Mouse (Mus musculus) brain, embryonic 14.5 days (tissue): ENCODE data around the gene Rgs19. TPM values are rescaled to one million over a fixed set of nuclear protein-coding genes. Genes with fewer than 3 reads are reported as not detected.

Source experiments
- DNase-seq: peaks from one replicate; pipeline ENCODE4 v3.0.0-alpha.2; 2011; ENCODE audit warnings: low read depth
- CTCF ChIP-seq: fragments of 200-500 bp; IDR thresholded peaks from 2 replicates; pipeline ENCODE4 v1.5.1; 2012; ENCODE audit warnings: inconsistent platforms, mild to moderate bottlenecking, moderate library complexity, borderline replicate concordance; ENCODE audit not compliant: insufficient read depth, insufficient read length; ENCODE audit errors: extremely low read depth
- POLR2A ChIP-seq: fragments of 200-500 bp; IDR thresholded peaks from 2 replicates; pipeline ENCODE4 v1.6.1; 2012; ENCODE audit warnings: mild to moderate bottlenecking, inconsistent platforms, borderline replicate concordance; ENCODE audit not compliant: poor library complexity, insufficient read depth, insufficient read length, severe bottlenecking; ENCODE audit errors: extremely low read depth
- polyA plus RNA-seq: library from polyadenylated mRNA; depleted of rRNA; stranded (reverse); fragments of >200 nt; gene quantifications from 2 replicates; pipeline ENCODE4 v1.2.3, GENCODE M21; 2012; rRNA removed

Rgs19 gene
- polyA plus RNA-seq, 1 experiment = 75.9 TPM

- peak; percentile 69 for DNase-seq
- TF ChIP-seq POLR2A = no peak
- peak; percentile 74 for TF ChIP-seq CTCF
These were observed 34.1 kb downstream of the Rgs19 start for GRCm38 (mm10) chr2:181659609-181660055.

DNA sequence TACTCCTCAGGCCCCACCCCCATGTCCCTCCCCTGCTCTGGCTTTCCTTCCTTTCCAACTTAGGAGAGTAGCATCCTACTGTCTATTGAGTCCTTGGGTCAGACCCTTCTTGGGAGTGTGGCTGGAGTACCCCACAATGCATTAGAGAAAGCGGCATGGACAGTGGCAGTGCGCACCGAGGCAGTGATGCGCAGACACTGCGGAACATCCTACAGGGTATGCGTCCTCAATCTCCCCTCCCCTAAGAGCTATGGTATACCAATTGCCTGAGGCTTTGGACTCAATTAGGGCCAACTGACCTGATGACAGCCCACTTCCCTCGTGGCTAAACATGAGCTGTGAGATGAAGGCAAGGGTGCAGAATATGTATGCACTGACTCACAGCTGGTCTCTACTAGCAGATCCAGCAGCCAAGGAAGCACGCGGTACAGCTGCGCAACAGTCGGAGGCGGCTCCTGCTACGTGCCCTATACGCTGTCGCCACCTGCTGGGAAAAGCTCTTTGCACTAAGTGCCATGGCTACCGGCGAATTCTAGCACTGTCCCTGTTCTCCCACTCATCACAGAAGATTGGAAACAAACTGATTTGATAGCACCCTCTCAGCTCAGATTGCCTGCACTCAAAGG, 34.7 kb downstream of the Rgs19 start:
- DNase-seq = peak; percentile 32
- peak; percentile 27; the same call in 1 of the 2 replicates for TF ChIP-seq CTCF
- no peak for TF ChIP-seq POLR2A

- TF ChIP-seq CTCF (no peak), POLR2A (no peak)
- no peak for DNase-seq
These were observed 35.2 kb downstream of the Rgs19 start for GRCm38 (mm10) chr2:181658528-181658927.

GRCm38 (mm10) chr2:181657441-181657840, 36.3 kb downstream of the Rgs19 start:
- no peak for TF ChIP-seq CTCF
- no peak for TF ChIP-seq POLR2A
- DNase-seq = no peak

GRCm38 (mm10) chr2:181656734-181657133, 37.0 kb downstream of the Rgs19 start, which contains the start of gene Gm29797:
TSS of gene Gm29797 (plus strand) at chr2:181657034.
- no peak for TF ChIP-seq POLR2A
- no peak for TF ChIP-seq CTCF
- DNase-seq = no peak

- TF ChIP-seq CTCF (no peak), POLR2A (no peak)
- DNase-seq = no peak
These were observed 40.3 kb downstream of the Rgs19 start for GRCm38 (mm10) chr2:181653523-181653922.

GRCm38 (mm10) chr2:181653065-181653464, 40.7 kb downstream of the Rgs19 start:
- no peak for TF ChIP-seq POLR2A
- TF ChIP-seq CTCF = no peak
- no peak for DNase-seq

GRCm38 (mm10) chr2:181648926-181649325, 44.9 kb downstream of the Rgs19 start:
- TF ChIP-seq CTCF = no peak
- TF ChIP-seq POLR2A = no peak
- peak; percentile 9 for DNase-seq

DNA sequence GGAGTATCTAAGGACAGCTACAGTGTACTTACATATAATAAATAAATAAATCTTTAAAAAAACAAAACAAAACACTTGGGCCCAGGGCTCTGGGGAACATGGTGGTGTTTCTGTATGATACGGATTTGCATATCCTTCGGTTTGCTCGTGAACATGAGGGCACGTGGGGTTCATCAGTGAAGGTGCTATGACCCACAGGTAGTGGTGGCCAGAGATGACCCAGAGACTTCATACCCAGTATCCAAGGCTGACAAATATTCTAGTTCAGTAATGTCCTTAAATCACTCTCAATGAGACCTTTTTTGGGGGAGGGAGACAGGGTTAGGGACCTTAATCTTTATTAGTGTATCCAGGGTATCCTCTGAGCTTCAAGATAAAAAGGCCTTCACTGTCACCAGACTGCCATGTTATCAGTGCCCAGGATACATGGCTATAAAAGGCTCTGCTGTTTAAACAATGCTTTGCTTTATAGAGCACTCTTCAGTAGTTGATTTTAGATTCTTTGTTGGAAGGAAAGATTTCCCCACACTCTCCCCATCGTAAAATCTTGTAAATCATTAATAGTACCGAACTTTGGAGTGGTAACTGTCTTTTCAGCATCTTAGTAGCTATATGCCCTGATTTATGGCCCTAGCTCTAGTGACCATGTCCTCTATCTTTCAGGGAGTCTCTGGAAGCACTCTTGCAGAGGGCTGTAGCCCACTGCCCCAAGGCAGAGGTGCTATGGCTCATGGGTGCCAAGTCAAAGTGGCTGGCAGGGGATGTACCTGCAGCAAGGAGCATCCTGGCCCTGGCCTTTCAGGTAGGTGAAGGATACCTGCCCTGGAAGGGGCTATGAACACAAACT, 46.9 kb downstream of the Rgs19 start:
- TF ChIP-seq POLR2A (no peak), CTCF (no peak)

GRCm38 (mm10) chr2:181645666-181646065, 48.1 kb downstream of the Rgs19 start:
- no peak for TF ChIP-seq POLR2A
- TF ChIP-seq CTCF = no peak

More for the DNA sequence above, 46.9 kb downstream of the Rgs19 start:
- DNase-seq = no peak

GRCm38 (mm10) chr2:181644361-181644760, 49.4 kb downstream of the Rgs19 start:
- TF ChIP-seq CTCF (peak; percentile 67; the same call in 1 of the 2 replicates), POLR2A (no peak)
- DNase-seq = peak; percentile 69

More at GRCm38 (mm10) chr2:181645666-181646065, 48.1 kb downstream of the Rgs19 start:
- DNase-seq = no peak

Other genes with a start within 250 kb of the Rgs19 start
- gene Zbtb46, start 234.6 kb downstream of the Rgs19 start, polyA plus RNA-seq = 12.1 and 18.4 TPM in 2 replicates
- not detected in 2 replicates for gene Abhd16b, start 200.8 kb downstream of the Rgs19 start, polyA plus RNA-seq
- gene Tpd52l2, start 196.8 kb downstream of the Rgs19 start, polyA plus RNA-seq = 94.9 and 118 TPM in 2 replicates
- gene Dnajc5, start 173.5 kb downstream of the Rgs19 start, polyA plus RNA-seq = 152 and 190 TPM in 2 replicates
- gene Uckl1, start 109.1 kb downstream of the Rgs19 start, polyA plus RNA-seq = 125 and 204 TPM in 2 replicates
- 30.9 and 44.4 TPM in 2 replicates for gene Prpf6, start 102.1 kb downstream of the Rgs19 start, polyA plus RNA-seq
- gene Zfp512b, start 101.2 kb downstream of the Rgs19 start, polyA plus RNA-seq = 105 and 142 TPM in 2 replicates
- gene Samd10, start 94.8 kb downstream of the Rgs19 start, polyA plus RNA-seq = 161 and 163 TPM in 2 replicates
- 0.10 and 0.27 TPM in 2 replicates for gene Gm29797, start 36.9 kb downstream of the Rgs19 start, polyA plus RNA-seq
- gene Sox18, start 22.3 kb downstream of the Rgs19 start, polyA plus RNA-seq = 26.8 and 31.6 TPM in 2 replicates
- gene Tcea2, start 13.7 kb downstream of the Rgs19 start, polyA plus RNA-seq = 55.9 and 82.2 TPM in 2 replicates
- not detected in 2 replicates for gene Lkaaear1, start 4.5 kb upstream of the Rgs19 start, polyA plus RNA-seq
- 91.7 and 102 TPM in 2 replicates for gene Oprl1, start 21.0 kb upstream of the Rgs19 start, polyA plus RNA-seq
- 65.4 and 69.4 TPM in 2 replicates for gene Myt1, start 69.4 kb upstream of the Rgs19 start, polyA plus RNA-seq
- 47.2 and 50.9 TPM in 2 replicates for gene Pcmtd2, start 143.9 kb upstream of the Rgs19 start, polyA plus RNA-seq
- gene Polr3k, start 170.4 kb upstream of the Rgs19 start, polyA plus RNA-seq = 54.1 and 58.0 TPM in 2 replicates